In the genomic region with DNA sequence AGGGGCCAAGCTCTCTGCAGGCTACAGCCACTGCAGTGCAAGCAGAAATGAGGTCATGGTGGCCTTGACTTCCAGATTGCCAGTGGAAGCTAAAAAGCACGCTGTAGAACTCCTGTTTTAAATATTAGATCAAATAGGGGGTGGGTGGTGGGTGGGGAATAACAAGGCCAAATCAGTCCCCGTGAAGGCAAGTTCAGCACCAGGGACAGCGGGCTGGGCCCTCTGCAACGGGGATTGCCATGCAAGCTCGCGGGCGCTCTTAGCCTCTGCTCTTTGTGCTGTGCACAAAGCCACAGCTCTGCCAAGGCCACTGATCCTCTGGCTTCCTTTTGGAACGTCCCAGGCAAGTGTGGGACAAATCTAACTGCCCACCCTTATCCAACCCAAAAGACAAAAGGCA, we compare ENCODE assay signal across 8 mouse cellular contexts.
A peak's percentile ranks its signal among the peaks of the same experiment; 100 is the strongest.
DNase-seq lines count a peak whose midpoint lies in the region; ATAC-seq and TF ChIP-seq lines count a peak whose summit lies in the region.

No protein-coding gene starts in this region.

- no peak overlapping the region for H3K4me2 ChIP-seq in lung, embryonic 14.5 days
- H3K4me2 ChIP-seq in neural tube, embryonic 11.5 days (ENCODE audit: low read depth), result no peak overlapping the region

- no peaks in the 10 kb centered on the region for H3K36me3 ChIP-seq in lung, embryonic 14.5 days (ENCODE audit: insufficient read depth)
- no peaks in the 10 kb centered on the region for H3K36me3 ChIP-seq in neural tube, embryonic 11.5 days (ENCODE audit: control insufficient read depth, insufficient read depth, low read length)

- DNase-seq in adrenal gland, adult (ENCODE audit: inconsistent age in 2 of 2, low spot score in 1 of 2), result peak; percentile 7 to 30
- DNase-seq in adrenal gland, adult 8-10 months, result no peak
- peak; percentile 86 for DNase-seq in lung, embryonic 14.5 days
- no peak for DNase-seq in lung, adult 18-20 months
- DNase-seq in embryo, embryonic 10 days (ENCODE audit: low spot score), result peak; percentile 87
- peak; percentile 65 for DNase-seq in neural tube, embryonic 11.5 days (ENCODE audit: low spot score)
- DNase-seq in natural killer cell, adult 2 months (ENCODE audit: low spot score in 2 of 2), result no peak
- DNase-seq in left cerebral cortex, postnatal 36 days (ENCODE audit: low spot score in 2 of 2), result no peak

- H3K27ac ChIP-seq in lung, embryonic 14.5 days (ENCODE audit: low read depth), result no peak overlapping the region
- H3K27ac ChIP-seq in neural tube, embryonic 11.5 days (ENCODE audit: low read depth, low read length), result no peak overlapping the region

- H3K4me1 ChIP-seq in lung, embryonic 14.5 days (ENCODE audit: insufficient read depth), result no peaks in the 10 kb centered on the region
- no peaks in the 10 kb centered on the region for H3K4me1 ChIP-seq in neural tube, embryonic 11.5 days (ENCODE audit: control insufficient read depth, insufficient read depth, low read length)

- no peaks in the 10 kb centered on the region for H3K9me3 ChIP-seq in lung, embryonic 14.5 days (ENCODE audit: low read depth, low read length)
- no peaks in the 10 kb centered on the region for H3K9me3 ChIP-seq in neural tube, embryonic 11.5 days (ENCODE audit: control insufficient read depth, low read length)

- no peak overlapping the region for H3K4me3 ChIP-seq in lung, embryonic 14.5 days (ENCODE audit: low read depth, low read length)
- H3K4me3 ChIP-seq in neural tube, embryonic 11.5 days (ENCODE audit: low read depth, low read length), result no peak overlapping the region

- no peak overlapping the region for H3K9ac ChIP-seq in lung, embryonic 14.5 days
- H3K9ac ChIP-seq in neural tube, embryonic 11.5 days (ENCODE audit: low read length), result no peak overlapping the region

- no peak for TF ChIP-seq CTCF in lung, embryonic 14.5 days (IDR thresholded peaks at IDR 0.05; ENCODE audit: low read depth)

- ATAC-seq in lung, embryonic 14.5 days (ENCODE audit: insufficient read depth), result no peak
- ATAC-seq in neural tube, embryonic 11.5 days (ENCODE audit: insufficient read depth, low FRiP score, low TSS enrichment), result no peak

- WGBS in lung, embryonic 14.5 days, result 4% methylated on average over 8 of the region's 8 CpGs
- 14% methylated on average over 8 of the region's 8 CpGs for WGBS in neural tube, embryonic 11.5 days

- H3K27me3 ChIP-seq in lung, embryonic 14.5 days (ENCODE audit: insufficient read depth, low read length), result no peaks in the 10 kb centered on the region
- H3K27me3 ChIP-seq in neural tube, embryonic 11.5 days (ENCODE audit: control insufficient read depth, insufficient read depth, low read length), result no peaks in the 10 kb centered on the region

- intact Hi-C loops in left cerebral cortex, postnatal 36 days (cut with DNase I), result no loop called here

Comparison
In these comparisons a context has a peak if more than half of its experiments do, and no peak if none do; other contexts are left out.
1. DNase-seq: peak in adrenal gland, adult (2 of 2), lung, embryonic 14.5 days (single experiment), embryo, embryonic 10 days (single experiment) and neural tube, embryonic 11.5 days (single experiment); none in adrenal gland, adult 8-10 months (single experiment), lung, adult 18-20 months (0 of 2), natural killer cell, adult 2 months (0 of 2) and left cerebral cortex, postnatal 36 days (0 of 2).